Mouse (Mus musculus) neural tube, embryonic 13.5 days (tissue): ENCODE measurements at regions not wholly inside any gene's neighbourhood (a gene's known extent, or its start where the extent isn't known, plus 50 kb on each side); places are given as distances from the start of the nearest gene placed in this dataset.

ENCODE experiments used
- ATAC-seq: fragments of 200-750 bp; cut with Nextera tagmentation; 2 replicates; pipeline ENCODE4 v1.8.0; 2017; ENCODE audit warnings: low read depth, mild to moderate bottlenecking, moderate TSS enrichment, moderate library complexity
- H3K27ac ChIP-seq: fragments of 300-500 bp; sonication (generic); replicated peaks from 2 replicates; pipeline ENCODE4 v1.5.1; 2015; ENCODE audit warnings: moderate library complexity, mild to moderate bottlenecking, inconsistent platforms
- H3K27me3 ChIP-seq: fragments of 300-500 bp; sonication (generic); 2 replicates; pipeline ENCODE4 v1.6.1; 2015; ENCODE audit warnings: mild to moderate bottlenecking, inconsistent platforms
- H3K36me3 ChIP-seq: fragments of 300-500 bp; sonication (generic); 2 replicates; pipeline ENCODE4 v1.6.1; 2015; ENCODE audit warnings: mild to moderate bottlenecking, inconsistent platforms
- H3K4me1 ChIP-seq: fragments of 300-500 bp; sonication (generic); replicated peaks from 2 replicates; pipeline ENCODE4 v1.6.1; 2015; ENCODE audit warnings: inconsistent platforms
- H3K4me2 ChIP-seq: fragments of 300-500 bp; sonication (generic); 2 replicates; pipeline ENCODE4 v1.6.1; 2015; ENCODE audit warnings: inconsistent platforms, mild to moderate bottlenecking, moderate library complexity
- H3K4me3 ChIP-seq: fragments of 300-500 bp; sonication (generic); 2 replicates; pipeline ENCODE4 v1.5.1; 2015; ENCODE audit warnings: mild to moderate bottlenecking, inconsistent platforms
- H3K9ac ChIP-seq: fragments of 300-500 bp; sonication (generic); 2 replicates; pipeline ENCODE4 v1.6.1; 2015; ENCODE audit warnings: moderate library complexity, mild to moderate bottlenecking, inconsistent platforms
- H3K9me3 ChIP-seq: fragments of 300-500 bp; sonication (generic); 2 replicates; pipeline ENCODE4 v1.6.1; 2016; ENCODE audit warnings: inconsistent platforms
- WGBS: fragments of 180-500 bp; shearing (Covaris S2); methylation state at CpG from one replicate; pipeline ENCODE4 v1.1.7; 2015; 5-methylcytosine and 5-hydroxymethylcytosine counted together

DNA sequence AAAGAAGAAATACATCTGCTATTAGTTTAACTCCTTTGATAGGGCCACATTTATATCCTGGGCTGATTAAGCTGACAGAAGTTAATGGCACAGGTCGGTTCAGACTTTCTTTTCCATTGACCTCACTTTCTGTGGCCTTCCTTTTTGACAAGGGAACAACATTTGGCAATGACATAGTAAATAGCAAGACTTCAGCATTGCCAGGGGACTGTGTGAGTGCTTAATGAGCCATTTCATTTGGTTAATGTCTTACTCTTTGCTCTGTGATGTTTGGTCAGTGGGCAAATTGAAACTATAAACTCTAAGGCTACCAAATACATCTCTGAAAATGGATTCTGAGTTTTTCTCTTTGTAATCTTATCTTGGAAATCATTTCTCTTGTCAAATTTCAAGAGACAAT lies 1405.9 kb downstream of the Nxph1 start:
- H3K4me3 ChIP-seq, result no peak overlapping the region
- 48% methylated on average over 1 of the region's 1 CpGs for WGBS
- 0 out of 2 replicates have a peak, but pooled peaks cover 4% of the 10 kb centered on the region for H3K9me3 ChIP-seq
- no peak overlapping the region for H3K4me2 ChIP-seq
- no peaks in the 10 kb centered on the region for H3K36me3 ChIP-seq
- no peaks in the 10 kb centered on the region for H3K27me3 ChIP-seq
- no peak for ATAC-seq
- H3K27ac ChIP-seq, result no peak overlapping the region
- no peaks in the 10 kb centered on the region for H3K4me1 ChIP-seq
- H3K9ac ChIP-seq, result no peak overlapping the region

DNA sequence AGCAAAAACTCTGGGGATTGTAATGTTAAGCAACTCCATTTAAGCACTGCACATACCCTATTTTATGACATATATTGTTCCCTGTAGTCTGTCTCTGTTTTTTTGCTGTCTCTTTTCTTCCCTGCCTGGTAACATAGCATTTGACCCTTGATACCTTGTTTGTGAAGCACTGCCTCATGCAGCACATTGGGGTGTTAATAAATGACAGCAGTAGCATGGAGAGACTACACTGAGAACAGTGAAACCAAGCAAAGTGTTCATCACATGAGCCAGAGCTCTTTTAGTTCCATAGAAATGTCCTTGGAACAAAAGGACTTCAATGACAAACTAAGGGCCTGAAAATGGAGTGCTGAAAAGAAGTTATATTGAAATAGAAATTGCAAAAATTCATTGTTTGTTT lies 1416.9 kb downstream of the Nxph1 start:
- Histone ChIP-seq H3K4me1 (no peaks in the 10 kb centered on the region), H3K9me3 (no peaks in the 10 kb centered on the region), H3K27me3 (no peaks in the 10 kb centered on the region), H3K27ac (no peak overlapping the region), H3K36me3 (no peaks in the 10 kb centered on the region), H3K4me2 (no peak overlapping the region), H3K4me3 (no peak overlapping the region), H3K9ac (no peak overlapping the region)
- no peak for ATAC-seq

DNA sequence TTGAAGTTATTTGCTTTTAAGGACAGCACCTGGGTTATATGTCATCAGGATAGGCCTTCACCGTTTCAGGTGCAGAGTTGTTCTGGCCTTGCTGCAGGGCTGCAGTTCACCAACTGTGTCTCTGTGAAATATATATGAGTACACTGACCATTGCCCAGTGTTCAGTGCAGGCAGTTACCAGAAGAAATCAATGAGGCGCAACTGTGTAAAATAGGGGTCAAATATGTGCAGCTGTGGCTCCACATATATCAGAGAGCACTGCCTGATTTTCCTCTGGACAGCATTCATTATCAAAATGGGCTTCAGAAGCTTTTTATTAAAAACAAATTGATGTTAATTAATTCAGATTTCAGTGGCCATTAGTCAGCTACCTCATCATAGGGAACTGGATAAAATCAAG lies 1426.2 kb downstream of the Nxph1 start:
- H3K27me3 ChIP-seq, result no peaks in the 10 kb centered on the region
- 74% methylated on average over 2 of the region's 2 CpGs for WGBS
- H3K4me1 ChIP-seq, result no peaks in the 10 kb centered on the region
- H3K4me2 ChIP-seq, result no peak overlapping the region
- no peak overlapping the region for H3K27ac ChIP-seq
- no peak for ATAC-seq
- H3K4me3 ChIP-seq, result no peak overlapping the region
- H3K9ac ChIP-seq, result no peak overlapping the region
- no peaks in the 10 kb centered on the region; the same call in 1 of the 2 replicates for H3K9me3 ChIP-seq
- H3K36me3 ChIP-seq, result no peaks in the 10 kb centered on the region

DNA sequence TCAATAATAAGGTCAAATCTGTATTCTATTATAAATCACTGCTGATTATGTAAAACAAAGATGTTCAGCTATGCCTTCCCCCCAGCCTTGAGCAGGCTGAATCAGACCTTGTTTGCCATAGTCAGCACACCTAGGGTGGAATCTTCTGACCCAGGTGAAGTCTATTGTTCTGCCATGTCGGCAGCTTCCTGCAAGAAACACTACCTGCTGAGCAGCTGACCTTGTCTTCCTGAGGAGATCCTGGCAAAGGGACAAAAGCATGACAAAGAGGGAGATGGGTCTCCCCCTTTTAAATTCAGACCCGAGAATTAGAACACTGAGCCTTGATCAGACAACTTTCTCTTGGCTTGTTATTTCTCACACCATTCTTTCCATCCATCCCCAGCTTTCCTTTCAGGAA lies 1476.4 kb downstream of the Nxph1 start:
- Histone ChIP-seq H3K27me3 (no peaks in the 10 kb centered on the region), H3K36me3 (no peaks in the 10 kb centered on the region), H3K9me3 (no peaks in the 10 kb centered on the region), H3K4me3 (no peak overlapping the region), H3K9ac (no peak overlapping the region), H3K4me2 (no peak overlapping the region), H3K4me1 (no peaks in the 10 kb centered on the region), H3K27ac (no peak overlapping the region)
- 62% methylated on average over 2 of the region's 2 CpGs for WGBS
- ATAC-seq, result no peak

DNA sequence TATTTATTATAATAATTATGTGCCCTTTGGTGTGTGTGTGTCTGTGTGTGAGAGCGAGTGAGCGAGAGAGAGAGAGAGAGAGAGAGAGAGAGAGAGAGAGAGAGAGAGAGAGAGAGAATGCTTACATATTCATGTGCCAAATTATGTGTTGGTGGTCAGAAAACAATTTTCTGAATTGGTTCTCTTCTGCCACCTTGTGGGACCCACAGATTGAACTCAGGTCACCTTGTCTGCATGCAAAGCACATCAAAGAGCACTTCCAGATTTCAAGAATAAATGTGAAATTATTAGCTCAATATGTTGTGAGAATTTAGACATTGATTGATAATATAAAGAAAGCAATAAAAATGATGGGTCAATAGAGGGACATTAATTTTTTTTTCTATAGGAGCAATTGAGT lies 1477.3 kb downstream of the Nxph1 start:
- H3K4me2 ChIP-seq, result no peak overlapping the region
- WGBS, result 89% methylated on average over 2 of the region's 2 CpGs

DNA sequence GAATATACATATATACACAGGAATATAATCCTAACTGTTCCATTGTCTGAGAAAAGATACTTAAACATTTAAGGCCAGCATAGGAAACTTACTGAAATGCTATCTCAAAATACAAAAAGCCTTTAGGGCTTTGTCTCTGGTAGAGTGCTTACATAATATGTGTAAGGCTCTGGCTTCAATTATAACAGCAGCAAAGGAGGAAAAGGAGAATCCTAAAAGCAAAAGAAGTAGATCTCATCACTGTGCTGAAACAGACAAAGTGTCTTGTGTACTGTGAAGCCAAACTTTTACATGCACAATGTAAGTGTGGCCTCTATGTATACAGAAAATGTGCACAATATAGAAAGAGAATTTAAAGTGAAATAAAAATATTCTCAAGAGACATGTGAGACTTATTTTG lies 1464.1 kb downstream of the Ndufa4 start:
- Histone ChIP-seq H3K4me2 (no peak overlapping the region), H3K4me3 (no peak overlapping the region), H3K36me3 (no peaks in the 10 kb centered on the region), H3K27me3 (no peaks in the 10 kb centered on the region), H3K4me1 (no peaks in the 10 kb centered on the region), H3K9me3 (no peaks in the 10 kb centered on the region), H3K9ac (no peak overlapping the region), H3K27ac (no peak overlapping the region)
- ATAC-seq, result no peak

More for the DNA sequence above, 1477.3 kb downstream of the Nxph1 start:
- H3K9me3 ChIP-seq, result no peaks in the 10 kb centered on the region
- no peak overlapping the region for H3K4me3 ChIP-seq
- H3K9ac ChIP-seq, result no peak overlapping the region
- no peaks in the 10 kb centered on the region for H3K36me3 ChIP-seq
- no peak for ATAC-seq
- no peaks in the 10 kb centered on the region for H3K27me3 ChIP-seq
- H3K4me1 ChIP-seq, result no peaks in the 10 kb centered on the region
- H3K27ac ChIP-seq, result no peak overlapping the region

DNA sequence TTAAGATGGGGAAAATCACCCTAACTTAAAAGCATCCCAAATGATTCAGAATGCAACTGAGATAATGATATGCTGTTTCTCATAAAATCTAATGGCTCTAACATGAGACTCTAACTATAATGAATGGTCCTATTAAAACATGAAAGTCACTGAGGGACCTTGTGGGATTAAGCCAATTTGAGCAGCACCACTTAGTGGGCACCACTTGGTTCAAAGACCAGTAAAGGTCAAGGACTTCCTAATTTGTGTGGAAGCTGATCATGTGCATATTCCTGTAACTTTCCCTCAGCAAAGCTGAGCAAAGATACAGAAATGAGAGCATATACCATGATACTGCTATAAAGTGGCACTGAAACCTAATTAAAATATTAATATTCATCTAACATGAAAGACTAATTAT lies 1451.3 kb downstream of the Ndufa4 start:
- H3K9ac ChIP-seq, result no peak overlapping the region
- no peaks in the 10 kb centered on the region for H3K9me3 ChIP-seq
- no peak overlapping the region for H3K4me3 ChIP-seq
- no peaks in the 10 kb centered on the region for H3K36me3 ChIP-seq
- no peaks in the 10 kb centered on the region for H3K27me3 ChIP-seq
- no peaks in the 10 kb centered on the region for H3K4me1 ChIP-seq
- no peak overlapping the region for H3K4me2 ChIP-seq
- H3K27ac ChIP-seq, result no peak overlapping the region
- peak; percentile 65 for ATAC-seq

DNA sequence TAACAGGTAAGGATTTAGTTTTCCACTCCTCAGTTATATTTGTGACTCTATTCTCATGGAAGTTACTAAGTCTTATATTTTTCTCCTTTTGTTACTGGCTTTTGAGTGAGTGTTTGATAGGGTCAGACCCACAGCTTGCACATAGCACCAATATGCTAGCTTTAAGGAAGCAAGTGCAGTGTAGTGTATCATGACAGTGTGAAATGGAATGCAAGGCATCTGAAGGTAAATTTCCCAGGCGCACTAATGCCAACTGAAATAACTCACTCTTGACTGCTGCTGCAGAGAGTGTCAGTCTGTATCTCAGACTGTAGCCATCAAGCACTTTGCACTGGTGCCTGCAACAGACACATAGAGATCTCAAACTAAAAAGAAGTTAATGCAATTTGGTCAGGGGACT lies 1438.3 kb downstream of the Ndufa4 start:
- WGBS, result 71% methylated on average over 1 of the region's 1 CpGs
- no peaks in the 10 kb centered on the region for H3K4me1 ChIP-seq
- no peaks in the 10 kb centered on the region for H3K36me3 ChIP-seq
- H3K9ac ChIP-seq, result no peak overlapping the region
- no peaks in the 10 kb centered on the region for H3K27me3 ChIP-seq
- H3K9me3 ChIP-seq, result no peaks in the 10 kb centered on the region
- H3K27ac ChIP-seq, result no peak overlapping the region
- no peak overlapping the region for H3K4me3 ChIP-seq
- H3K4me2 ChIP-seq, result no peak overlapping the region
- no peak for ATAC-seq
